Mouse (Mus musculus) gastrocnemius, adult 8-10 months (tissue): ENCODE measurements around the gene Olfr716. TPM values are rescaled to one million over a fixed set of nuclear protein-coding genes. Genes with fewer than 3 reads are reported as not detected.
"Not testable (repeated sequence)": the region's sequence is repeated elsewhere in the genome, so short reads cannot be mapped to it uniquely, and the experiment has no call there.

Experiments
- DNase-seq, 2 experiments: peaks; one replicate each; pipeline ENCODE4 v3.0.0; 2022; ENCODE audit warnings: low spot score in 2 of 2
- total RNA-seq, 4 experiments: library from RNA; stranded (reverse); gene quantifications; 2 replicates each; pipeline ENCODE4 v1.2.4; 2022

Gene Olfr716
- not detected for total RNA-seq

DNA sequence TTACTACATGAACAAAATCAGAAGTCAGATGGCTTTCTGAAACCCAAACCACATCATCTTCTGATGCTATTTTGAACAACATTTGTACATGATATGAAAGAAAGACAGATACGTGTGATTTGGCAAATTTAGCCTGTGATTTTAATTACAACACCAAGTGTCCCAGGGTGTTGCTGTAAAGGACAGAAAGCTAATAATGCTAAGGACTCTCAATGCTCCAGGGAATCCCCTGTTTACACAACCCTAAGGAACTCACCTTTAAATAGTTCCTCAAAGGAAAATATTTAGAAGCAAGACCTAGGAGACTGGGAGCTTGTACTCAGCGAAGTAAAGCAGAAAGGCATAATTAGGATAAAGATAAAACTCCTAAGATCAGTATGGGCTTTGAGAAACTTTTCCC, at the start of gene Olfr716:
Olfr716 (plus strand) TSS at position 301 of the 400 bp plus-strand sequence.
- DNase-seq = not testable (repeated sequence)

DNA sequence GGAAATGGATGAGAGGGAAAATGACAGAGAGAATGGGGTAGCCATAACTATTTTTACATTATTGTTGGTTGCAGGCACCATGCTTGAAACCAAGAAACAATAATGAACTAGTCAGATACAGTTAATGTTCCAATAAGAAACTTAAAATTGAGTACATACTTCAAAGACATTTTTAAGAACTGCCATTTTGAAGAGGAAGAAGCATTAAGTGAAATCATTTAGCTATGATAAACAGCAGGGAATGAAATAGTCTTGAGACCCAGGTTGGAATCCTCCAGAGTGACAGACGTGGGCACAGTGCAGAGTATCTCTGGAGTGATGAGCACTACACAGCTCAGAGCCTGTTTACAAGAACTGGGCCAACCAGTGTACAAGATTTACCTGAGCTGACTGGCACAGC, 45.2 kb upstream of the Olfr716 start, which contains the start of gene Olfr17:
Olfr17 (plus strand) TSS at position 301 of the 400 bp plus-strand sequence.
- DNase-seq = no peak

DNA sequence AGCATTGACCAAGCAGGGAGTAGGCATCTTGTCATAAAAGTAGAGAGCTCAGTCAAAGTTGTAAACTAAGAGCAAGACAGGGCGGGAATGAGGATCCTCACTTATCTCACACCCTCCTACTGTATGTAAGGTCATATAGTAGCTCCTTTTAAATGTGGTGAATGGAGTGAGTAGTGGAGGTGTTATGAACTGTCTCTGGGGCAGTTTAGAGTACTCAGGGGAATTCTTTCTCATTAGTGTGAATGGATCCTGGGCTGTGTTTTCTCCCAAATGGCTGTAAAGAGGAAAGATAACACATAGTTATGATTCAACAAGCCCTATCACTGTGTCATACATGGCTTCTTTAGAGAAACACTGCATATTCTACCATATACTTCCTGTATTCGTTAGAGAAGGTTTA, 27.9 kb upstream of the Olfr716 start, which contains the start of gene Olfr715b:
Olfr715b (minus strand) TSS at position 101 of the 400 bp plus-strand sequence.
- DNase-seq = not testable (repeated sequence)

DNA sequence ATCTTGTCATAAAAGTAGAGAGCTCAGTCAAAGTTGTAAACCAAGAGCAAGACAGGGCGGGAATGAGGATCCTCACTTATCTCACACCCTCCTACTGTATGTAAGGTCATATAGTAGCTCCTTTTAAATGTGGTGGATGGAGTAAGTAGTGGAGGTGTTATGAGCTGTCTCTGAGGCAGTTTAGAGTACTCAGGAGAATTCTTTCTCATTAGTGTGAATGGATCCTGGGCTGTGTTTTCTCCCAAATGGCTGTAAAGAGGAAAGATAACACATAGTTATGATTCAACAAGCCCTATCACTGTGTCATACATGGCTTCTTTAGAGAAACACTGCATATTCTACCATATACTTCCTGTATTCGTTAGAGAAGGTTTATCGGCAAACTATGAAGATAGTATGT, 7.1 kb upstream of the Olfr716 start, which contains the start of gene Olfr715:
Olfr715 (minus strand) TSS at position 101 of the 400 bp plus-strand sequence.
- not testable (repeated sequence) for DNase-seq

DNA sequence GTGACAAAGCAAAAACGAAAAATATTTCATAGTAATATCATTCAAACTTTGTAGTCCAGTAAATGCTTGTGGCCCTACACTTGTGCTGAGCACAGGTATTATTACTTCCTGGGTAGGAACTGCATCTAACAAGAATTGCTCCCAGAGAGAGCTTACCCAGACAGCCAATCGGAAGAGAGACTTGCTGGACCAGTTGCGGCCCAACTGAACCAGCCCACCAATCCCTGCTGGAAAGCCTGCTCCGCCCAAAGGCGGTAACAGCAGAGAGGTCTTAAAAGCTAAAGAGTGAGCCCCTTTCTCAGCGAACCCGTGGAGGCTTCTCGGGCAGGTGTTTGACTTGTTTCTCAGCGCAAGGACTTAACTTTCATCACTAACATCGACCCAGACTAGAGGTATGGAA, 28.6 kb downstream of the Olfr716 start, which contains the start of gene Nlrp14:
Nlrp14 (plus strand) TSS at position 301 of the 400 bp plus-strand sequence.
- no peak for DNase-seq

DNA sequence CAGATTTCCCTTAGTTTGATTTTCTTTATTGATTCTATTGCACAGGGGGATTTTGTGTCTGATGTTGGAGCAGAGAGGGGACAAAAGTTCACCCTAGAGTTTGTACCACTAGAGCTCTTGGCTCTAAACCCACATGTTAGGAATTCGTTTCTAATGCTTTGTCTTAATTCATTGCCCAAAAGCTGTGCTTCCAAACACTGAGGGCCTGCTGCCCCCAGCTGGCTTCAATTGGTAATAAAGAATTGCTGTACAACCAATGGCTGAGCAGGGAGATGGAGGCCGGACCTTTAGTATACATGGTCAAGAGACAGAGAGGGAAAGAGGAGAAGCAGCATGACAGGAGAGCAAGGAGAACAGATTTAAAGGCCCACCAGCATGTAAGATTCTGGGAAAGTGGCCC, 42.3 kb downstream of the Olfr716 start:
- no peak for DNase-seq

Other genes with a start within 250 kb of the Olfr716 start
- not detected for gene Olfr707, start 237.1 kb upstream of the Olfr716 start, total RNA-seq
- gene Olfr1532-ps1, start 230.3 kb upstream of the Olfr716 start, total RNA-seq = not detected
- gene Olfr709-ps1, start 206.1 kb upstream of the Olfr716 start, total RNA-seq = not detected
- gene Olfr710, start 190.0 kb upstream of the Olfr716 start, total RNA-seq = not detected
- not detected for gene Olfr6, start 174.4 kb upstream of the Olfr716 start, total RNA-seq
- gene Olfr711, start 162.9 kb upstream of the Olfr716 start, total RNA-seq = not detected
- gene Olfr2, start 132.3 kb upstream of the Olfr716 start, total RNA-seq = not detected
- gene Olfr713, start 107.2 kb upstream of the Olfr716 start, total RNA-seq = not detected
- gene Olfr714, start 67.3 kb upstream of the Olfr716 start, total RNA-seq = not detected
- gene Olfr17, start 45.1 kb upstream of the Olfr716 start, total RNA-seq = not detected
- gene Olfr715b, start 28.0 kb upstream of the Olfr716 start, total RNA-seq = not detected
- not detected for gene Olfr715, start 7.2 kb upstream of the Olfr716 start, total RNA-seq
- not detected for gene Nlrp14, start 28.7 kb downstream of the Olfr716 start, total RNA-seq
- gene Rbmxl2, start 71.1 kb downstream of the Olfr716 start, total RNA-seq = not detected
- gene Syt9, start 232.4 kb downstream of the Olfr716 start, total RNA-seq = 1 to 10 TPM in 1 of 4 experiments, under 1 TPM in 3; 0.29 to 1.0 (median 0.46) TPM